Mouse (Mus musculus): ENCODE data around the gene Ptms. TPM values are rescaled to one million over a fixed set of nuclear protein-coding genes. Genes with fewer than 3 reads are reported as not detected.
"Not testable (repeated sequence)": the region's sequence is repeated elsewhere in the genome, so short reads cannot be mapped to it uniquely, and the experiment has no call there.

Ptms gene
- polyA plus RNA-seq, 1 experiment: 2,839 TPM

- TF ChIP-seq CTCF (conservative IDR thresholded peaks at IDR 0.05; ENCODE audit: insufficient read depth, insufficient read length, low read depth, low read length) (no peak), POLR2A (IDR thresholded peaks at IDR 0.05; ENCODE audit: low read depth, low read length) (no peak)
- H3K27ac ChIP-seq (ENCODE audit: insufficient read depth, low read depth, low read length): no peak overlapping the region
- H3K27me3 ChIP-seq (replicated peaks; ENCODE audit: control insufficient read depth, insufficient read depth, low read length): no peaks in the 10 kb centered on the region
- no peak for DNase-seq
- WGBS: 66% methylated on average over 3 of the region's 3 CpGs
- H3K36me3 ChIP-seq (ENCODE audit: control insufficient read depth, insufficient read depth, low read length): no peaks in the 10 kb centered on the region
- no peaks in the 10 kb centered on the region for H3K4me1 ChIP-seq (ENCODE audit: control insufficient read depth, insufficient read depth, low read length)
- H3K4me3 ChIP-seq (ENCODE audit: insufficient read depth, low read depth, low read length): no peak overlapping the region
Measured at GRCm38 (mm10) chr6:124898359-124898758, 21.5 kb downstream of the Ptms start.

GRCm38 (mm10) chr6:124894113-124894512 is 25.8 kb downstream of the Ptms start:
- H3K4me3 ChIP-seq (ENCODE audit: insufficient read depth, low read depth, low read length); H3K27me3 ChIP-seq (replicated peaks; ENCODE audit: control insufficient read depth, insufficient read depth, low read length); H3K36me3 ChIP-seq (ENCODE audit: control insufficient read depth, insufficient read depth, low read length); H3K27ac ChIP-seq (ENCODE audit: insufficient read depth, low read depth, low read length); H3K4me1 ChIP-seq (ENCODE audit: control insufficient read depth, insufficient read depth, low read length); DNase-seq: not testable (repeated sequence)
- 74% methylated on average over 2 of the region's 2 CpGs for WGBS

DNA sequence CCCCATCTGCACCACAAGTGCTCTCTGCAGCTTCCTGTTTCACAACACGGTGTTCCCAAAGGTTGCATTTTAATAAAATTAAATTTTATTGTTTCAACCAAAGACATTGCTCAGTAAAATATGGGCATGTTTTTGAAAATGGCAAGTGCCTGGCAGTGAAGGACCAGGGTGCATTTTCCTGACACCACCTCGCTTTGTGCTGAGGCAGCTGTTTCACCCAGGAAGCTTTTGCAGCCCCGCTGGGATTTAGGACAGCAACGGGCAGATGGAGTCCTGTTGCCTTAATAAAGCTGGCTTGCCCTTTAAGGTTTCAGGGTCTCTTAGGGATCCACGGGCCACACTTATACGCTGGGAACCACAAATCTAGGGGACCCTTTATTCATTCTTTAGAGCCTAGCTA is 28.9 kb downstream of the Ptms start:
- no peaks in the 10 kb centered on the region for H3K4me1 ChIP-seq (ENCODE audit: control insufficient read depth, insufficient read depth, low read length)
- H3K4me3 ChIP-seq (ENCODE audit: insufficient read depth, low read depth, low read length): no peak overlapping the region
- no peak for DNase-seq
- no peaks in the 10 kb centered on the region for H3K27me3 ChIP-seq (replicated peaks; ENCODE audit: control insufficient read depth, insufficient read depth, low read length)
- no peaks in the 10 kb centered on the region for H3K36me3 ChIP-seq (ENCODE audit: control insufficient read depth, insufficient read depth, low read length)
- 59% methylated on average over 6 of the region's 6 CpGs for WGBS
- TF ChIP-seq CTCF (conservative IDR thresholded peaks at IDR 0.05; ENCODE audit: insufficient read depth, insufficient read length, low read depth, low read length) (no peak), POLR2A (IDR thresholded peaks at IDR 0.05; ENCODE audit: low read depth, low read length) (no peak)
- no peak overlapping the region for H3K27ac ChIP-seq (ENCODE audit: insufficient read depth, low read depth, low read length)

DNA sequence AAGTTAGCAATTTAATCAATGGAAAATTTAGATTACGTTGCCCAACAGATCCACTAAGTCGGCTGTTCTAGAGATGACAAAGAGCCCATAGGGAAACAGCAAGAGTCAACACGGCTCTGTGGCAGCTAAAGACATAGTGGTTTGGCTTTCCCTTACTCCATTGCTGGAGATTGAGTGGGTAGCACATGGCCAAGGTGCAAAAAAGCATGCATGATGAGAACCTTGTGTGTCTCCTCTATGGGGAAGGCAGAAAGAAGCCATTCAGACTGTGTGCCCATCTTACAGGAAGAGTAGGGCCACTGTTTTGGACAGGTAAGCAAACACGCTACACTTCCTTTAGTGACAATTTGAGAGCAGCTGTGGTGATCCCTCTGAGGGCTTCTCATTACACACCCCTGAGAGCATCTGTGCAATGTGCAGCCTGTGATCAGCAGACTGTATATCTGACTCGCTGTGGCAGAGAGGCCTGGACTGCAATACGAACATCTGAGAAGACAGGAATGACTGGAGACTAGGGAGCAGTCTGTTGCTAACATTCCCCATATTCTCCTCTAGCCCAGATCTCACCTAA is 31.3 kb downstream of the Ptms start:
- H3K4me1 ChIP-seq (ENCODE audit: control insufficient read depth, insufficient read depth, low read length): no peaks in the 10 kb centered on the region
- no peak overlapping the region for H3K27ac ChIP-seq (ENCODE audit: insufficient read depth, low read depth, low read length)
- H3K36me3 ChIP-seq (ENCODE audit: control insufficient read depth, insufficient read depth, low read length): no peaks in the 10 kb centered on the region
- no peak for TF ChIP-seq POLR2A (IDR thresholded peaks at IDR 0.05; ENCODE audit: low read depth, low read length)
- no peak for TF ChIP-seq CTCF (conservative IDR thresholded peaks at IDR 0.05; ENCODE audit: insufficient read depth, insufficient read length, low read depth, low read length)
- no peak for DNase-seq
- 89% methylated on average over 6 of the region's 6 CpGs for WGBS
- no peak overlapping the region for H3K4me3 ChIP-seq (ENCODE audit: insufficient read depth, low read depth, low read length)
- no peaks in the 10 kb centered on the region for H3K27me3 ChIP-seq (replicated peaks; ENCODE audit: control insufficient read depth, insufficient read depth, low read length)

DNA sequence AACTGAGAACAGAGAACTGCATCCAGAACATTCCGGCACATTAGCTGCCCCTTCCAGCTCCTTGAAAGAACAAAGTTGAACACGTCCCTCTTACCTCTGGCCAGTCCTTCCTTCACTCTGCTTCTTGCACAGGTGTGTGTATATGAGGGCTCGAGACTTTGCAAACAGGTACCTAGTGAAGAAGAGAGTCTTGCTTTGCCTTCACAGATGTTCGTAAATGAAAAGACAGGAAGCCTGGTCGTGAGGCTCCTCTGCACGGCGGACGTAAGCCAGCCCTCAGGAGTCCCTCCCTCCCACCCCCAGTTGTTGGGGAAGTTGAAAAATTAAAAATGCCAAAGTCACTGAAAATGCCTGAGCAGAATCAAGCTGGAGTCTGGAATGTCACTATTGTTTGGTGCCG is 31.9 kb downstream of the Ptms start, which contains the start of gene Cd4:
Gene Cd4, minus strand, starts transcription at position 236 of the 400 bp plus-strand sequence.
- TF ChIP-seq POLR2A (IDR thresholded peaks at IDR 0.05; ENCODE audit: low read depth, low read length): no peak
- no peak for TF ChIP-seq CTCF (conservative IDR thresholded peaks at IDR 0.05; ENCODE audit: insufficient read depth, insufficient read length, low read depth, low read length)
- H3K4me3 ChIP-seq (ENCODE audit: insufficient read depth, low read depth, low read length): no peak within 1 kb of the TSS
- no peaks in the 10 kb centered on the region for H3K4me1 ChIP-seq (ENCODE audit: control insufficient read depth, insufficient read depth, low read length)

DNA sequence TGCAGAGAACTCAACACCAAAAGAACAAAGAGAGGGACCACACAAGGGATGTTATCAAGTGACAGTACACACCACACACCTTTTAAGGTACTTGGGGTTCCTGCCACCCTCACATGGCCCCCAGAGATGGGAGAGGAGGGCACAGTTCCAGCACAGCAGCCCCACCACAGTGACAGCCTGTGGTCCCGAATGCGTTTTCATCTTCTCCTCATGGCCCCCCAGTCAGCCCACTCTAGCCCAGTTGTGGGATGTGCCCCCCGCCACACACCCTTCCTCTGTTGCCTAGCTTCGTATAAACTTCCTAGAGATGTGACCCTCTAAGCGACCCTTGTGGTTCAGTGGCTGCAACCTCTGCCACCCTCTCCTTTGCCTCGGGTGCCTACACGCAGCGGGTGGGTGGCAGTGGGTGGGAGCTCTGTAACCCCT is 33.9 kb downstream of the Ptms start:
- no peak for TF ChIP-seq CTCF (conservative IDR thresholded peaks at IDR 0.05; ENCODE audit: insufficient read depth, insufficient read length, low read depth, low read length)
- no peak for TF ChIP-seq POLR2A (IDR thresholded peaks at IDR 0.05; ENCODE audit: low read depth, low read length)
- WGBS: 90% methylated on average over 8 of the region's 8 CpGs
- Histone ChIP-seq H3K36me3 (ENCODE audit: control insufficient read depth, insufficient read depth, low read length) (no peaks in the 10 kb centered on the region), H3K4me1 (ENCODE audit: control insufficient read depth, insufficient read depth, low read length) (no peaks in the 10 kb centered on the region), H3K4me3 (ENCODE audit: insufficient read depth, low read depth, low read length) (no peak overlapping the region), H3K27me3 (replicated peaks; ENCODE audit: control insufficient read depth, insufficient read depth, low read length) (no peaks in the 10 kb centered on the region), H3K27ac (ENCODE audit: insufficient read depth, low read depth, low read length) (no peak overlapping the region)
- DNase-seq: no peak

More for the DNA sequence above, 31.9 kb downstream of the Ptms start, which contains the start of gene Cd4:
- no peak for DNase-seq
- H3K27ac ChIP-seq (ENCODE audit: insufficient read depth, low read depth, low read length): no peak within 1 kb of the TSS
- WGBS: 77% methylated on average over 9 of the region's 9 CpGs
- no peaks in the 10 kb centered on the region for H3K27me3 ChIP-seq (replicated peaks; ENCODE audit: control insufficient read depth, insufficient read depth, low read length)
- H3K36me3 ChIP-seq (ENCODE audit: control insufficient read depth, insufficient read depth, low read length): no peaks in the 10 kb centered on the region

DNA sequence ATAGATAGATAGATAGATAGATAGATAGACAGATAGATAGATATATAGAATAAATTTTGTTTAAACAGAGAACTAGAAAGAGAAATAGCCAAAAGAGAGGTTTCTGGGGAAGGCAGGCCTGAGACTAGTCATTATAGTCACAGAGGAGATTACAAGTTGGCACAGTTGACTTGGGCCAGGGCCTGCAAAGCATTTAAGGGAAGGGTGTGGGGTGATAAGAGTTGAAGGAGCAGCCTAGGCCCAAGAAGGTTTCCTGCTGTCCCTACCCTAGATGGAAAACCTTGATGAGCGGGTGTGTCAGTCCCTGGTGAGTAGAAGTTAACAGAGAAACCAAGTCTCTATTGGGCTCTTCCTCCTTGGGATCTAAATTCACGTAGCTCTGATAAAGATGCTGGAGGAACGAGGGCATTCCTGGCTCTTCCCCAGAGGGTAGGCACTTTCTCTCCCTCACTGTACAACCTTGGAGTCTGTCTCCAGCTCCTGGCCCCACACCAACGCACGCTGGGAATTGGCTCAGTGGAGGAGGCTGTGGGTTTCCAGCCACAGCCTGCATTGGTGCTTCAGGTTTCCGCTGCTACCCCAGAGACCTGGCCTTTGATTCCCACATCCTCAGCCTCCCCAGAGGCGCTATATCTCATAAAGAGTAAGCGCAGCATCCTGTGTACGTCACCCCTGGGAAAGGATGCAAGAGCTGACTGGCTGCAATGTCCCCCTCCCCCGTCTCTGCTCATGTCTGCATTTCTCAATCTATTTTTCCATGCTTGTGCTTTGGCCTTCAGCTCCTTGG is 35.0 kb downstream of the Ptms start:
- DNase-seq: no peak
- Histone ChIP-seq H3K36me3 (ENCODE audit: control insufficient read depth, insufficient read depth, low read length) (no peaks in the 10 kb centered on the region), H3K27ac (ENCODE audit: insufficient read depth, low read depth, low read length) (no peak overlapping the region), H3K4me3 (ENCODE audit: insufficient read depth, low read depth, low read length) (no peak overlapping the region), H3K27me3 (replicated peaks; ENCODE audit: control insufficient read depth, insufficient read depth, low read length) (no peaks in the 10 kb centered on the region), H3K4me1 (ENCODE audit: control insufficient read depth, insufficient read depth, low read length) (no peaks in the 10 kb centered on the region)
- TF ChIP-seq CTCF (conservative IDR thresholded peaks at IDR 0.05; ENCODE audit: insufficient read depth, insufficient read length, low read depth, low read length): no peak
- TF ChIP-seq POLR2A (IDR thresholded peaks at IDR 0.05; ENCODE audit: low read depth, low read length): no peak
- WGBS: 73% methylated on average over 10 of the region's 10 CpGs
